Mouse (Mus musculus) gastrocnemius, postnatal 10 days (tissue): Measurements from ENCODE around the gene Ctbs. TPM values are rescaled to one million over a fixed set of nuclear protein-coding genes. Genes with fewer than 3 reads are reported as not detected.
A peak's percentile ranks its signal among the peaks of the same experiment; 100 is the strongest.

Experiments used
- DNase-seq: peaks from one replicate; pipeline ENCODE4 v3.0.0; 2021; ENCODE audit warnings: mixed read lengths
- total RNA-seq, 2 experiments: library from RNA; stranded (reverse); gene quantifications; 2 replicates each; pipeline ENCODE4 v1.2.3; 2021

The Ctbs gene
- total RNA-seq, 2 experiments from 2014 or later: 6.5 to 7.4 TPM

DNA sequence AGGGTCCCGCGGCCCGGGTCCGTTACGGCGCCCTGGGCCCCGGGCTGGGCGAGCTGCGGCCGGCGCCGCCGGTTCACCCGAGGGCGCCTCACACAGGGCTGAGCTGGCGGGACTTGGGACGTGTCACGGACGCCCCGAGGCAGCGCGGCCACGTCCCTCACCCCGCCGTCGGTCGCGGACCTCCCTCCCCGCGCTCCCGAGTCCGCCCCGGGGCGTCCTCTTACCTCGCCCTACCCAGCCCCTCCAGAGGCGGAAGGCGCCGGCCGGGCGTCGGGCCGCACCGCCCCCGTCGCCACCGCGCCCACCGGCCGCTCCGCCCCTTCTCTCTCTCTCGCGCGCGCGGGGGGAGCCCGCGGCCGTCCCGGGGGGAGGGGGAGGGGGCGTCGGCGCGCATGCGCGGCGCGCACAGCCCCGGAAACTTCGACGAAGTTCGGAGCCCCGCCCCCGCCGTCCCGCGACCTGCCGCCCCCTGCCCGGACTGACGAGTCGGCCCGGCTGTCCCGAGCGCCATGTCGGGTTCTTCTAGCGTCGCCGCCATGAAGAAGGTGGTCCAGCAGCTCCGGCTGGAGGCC is 49.9 kb downstream of the Ctbs start, which contains the start of the genes Spata1 and Gng5:
Gene Spata1, minus strand, starts transcription at position 323 of the 572 bp plus-strand sequence.
Gene Gng5, plus strand, starts transcription at position 377 of the 572 bp plus-strand sequence.
- DNase-seq: peak; percentile 94

DNA sequence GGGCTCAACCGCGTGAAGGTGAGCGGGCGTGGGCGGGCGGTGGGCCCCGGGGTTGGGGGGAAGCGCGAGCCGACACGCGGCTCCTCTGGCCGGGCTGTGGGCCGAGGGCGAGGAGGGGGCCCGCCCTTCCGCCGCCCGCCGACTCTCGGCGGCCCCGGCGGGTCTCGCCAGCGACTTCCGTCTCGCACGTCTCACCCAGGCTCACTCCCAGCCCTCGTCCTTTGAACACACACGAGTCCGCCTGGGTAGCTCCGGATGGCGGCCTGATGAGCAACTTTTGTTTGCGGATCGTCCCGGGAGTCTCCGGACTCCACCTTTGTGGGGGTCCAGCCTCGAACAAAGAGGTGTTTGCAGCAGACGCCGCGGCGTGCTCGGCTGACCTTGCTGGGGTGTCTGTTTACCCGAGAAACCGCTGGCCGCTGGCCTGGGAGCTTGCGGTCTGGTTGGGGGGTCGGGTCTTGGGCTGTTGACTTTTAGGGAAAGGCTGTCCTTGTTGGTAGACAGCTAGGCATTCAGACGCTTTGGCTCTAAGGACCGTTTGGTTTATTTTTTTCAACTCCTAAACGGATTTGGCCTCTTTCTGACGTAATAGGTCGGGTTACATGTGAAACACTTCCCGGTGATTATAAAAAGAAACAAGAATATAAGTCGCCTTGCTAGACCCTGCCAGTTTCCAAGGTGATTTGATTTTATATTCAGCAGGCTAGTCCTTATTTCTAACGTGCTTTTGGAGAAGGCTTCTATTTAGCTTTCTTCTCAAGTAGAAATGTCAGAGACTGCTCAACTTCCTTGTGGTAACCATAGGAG is 50.6 kb downstream of the Ctbs start:
- peak; percentile 60 for DNase-seq

DNA sequence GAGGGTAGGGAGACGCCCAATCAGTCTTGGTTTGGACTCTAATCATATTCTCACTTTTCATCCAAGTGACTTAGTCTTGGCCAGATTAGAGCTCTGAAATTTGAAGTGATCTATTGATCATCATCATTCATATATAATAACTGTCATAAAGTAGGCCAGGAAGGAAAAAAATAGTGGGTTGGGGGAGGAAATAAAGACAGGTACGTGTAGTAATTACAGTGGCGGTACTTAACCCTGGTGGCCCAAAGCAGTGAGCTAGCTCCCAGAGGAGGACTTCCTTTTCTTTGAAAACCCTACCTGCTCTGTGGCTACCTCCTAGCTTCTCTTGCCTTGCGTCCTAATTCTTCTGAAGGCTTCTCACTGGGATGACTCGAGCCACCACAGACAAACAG is 51.2 kb downstream of the Ctbs start:
- DNase-seq: no peak

DNA sequence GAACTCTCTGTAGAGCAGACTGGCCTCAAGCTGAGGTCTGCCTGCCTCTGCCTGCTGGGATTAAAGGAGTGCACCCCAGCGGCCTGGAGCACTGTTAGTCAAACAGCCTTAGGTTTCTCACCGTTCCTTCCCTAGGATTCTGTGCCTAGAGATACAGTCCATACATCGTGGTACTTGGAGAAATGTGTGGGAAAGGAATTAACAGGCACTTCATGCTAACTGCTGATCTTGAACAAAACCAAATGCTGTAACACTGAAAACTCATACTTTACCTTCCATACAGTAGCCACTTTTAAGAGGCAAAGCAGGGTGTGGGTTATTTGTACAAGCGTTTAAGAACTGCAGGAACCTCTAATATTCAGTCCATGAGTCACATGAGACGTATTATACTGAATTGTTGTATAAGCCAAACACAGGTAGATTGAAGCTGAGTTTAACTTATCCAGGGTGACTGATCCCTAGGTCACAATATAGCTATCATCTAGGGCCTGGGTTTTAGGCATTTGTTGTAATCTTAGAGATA is 52.1 kb downstream of the Ctbs start:
- DNase-seq: no peak

DNA sequence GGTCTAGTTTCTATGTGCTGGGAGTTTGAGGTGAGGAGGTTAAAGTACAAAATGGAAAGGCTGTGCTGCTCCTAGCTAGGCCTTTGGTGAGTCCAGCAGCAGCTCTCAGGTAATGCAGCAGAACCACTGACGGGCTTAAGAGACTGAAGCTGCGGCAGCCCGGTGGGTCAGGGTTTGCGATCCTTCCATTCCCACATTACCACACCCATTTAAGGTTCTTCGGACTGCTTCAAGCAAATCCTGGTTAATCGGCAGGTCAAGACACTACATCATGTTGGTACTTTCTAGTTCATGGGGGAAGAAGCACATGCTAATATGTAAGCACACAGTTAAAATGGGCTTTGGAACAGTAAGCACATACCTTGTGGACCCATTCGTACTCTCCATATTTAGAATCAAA is 57.1 kb downstream of the Ctbs start:
- DNase-seq: no peak

Other genes with a start within 250 kb of the Ctbs start
- under 1 TPM; 0.21 to 0.95 TPM for gene Lpar3, start 228.8 kb upstream of the Ctbs start, total RNA-seq
- gene Ssx2ip, start 45.2 kb upstream of the Ctbs start, total RNA-seq: 10 to 100 TPM; 16.2 to 17.5 TPM
- gene Spata1, start 50.0 kb downstream of the Ctbs start, total RNA-seq: 1 to 10 TPM; 2.0 to 2.4 TPM
- gene Gng5, start 50.0 kb downstream of the Ctbs start, total RNA-seq: 100 to 1,000 TPM; 278 TPM
- 10 to 100 TPM; 15.2 to 17.8 TPM for gene Rpf1, start 71.6 kb downstream of the Ctbs start, total RNA-seq
- gene Uox, start 120.6 kb downstream of the Ctbs start, total RNA-seq: under 1 TPM in 1 of 2 experiments, not detected in 1; 0.32 TPM
- not detected for gene Dnase2b, start 165.8 kb downstream of the Ctbs start, total RNA-seq
- under 1 TPM in 1 of 2 experiments, not detected in 1; 0.16 TPM for gene 4930503B20Rik, start 201.5 kb downstream of the Ctbs start, total RNA-seq
- gene Samd13, start 235.8 kb downstream of the Ctbs start, total RNA-seq: under 1 TPM; 0.66 to 0.77 TPM